10 mouse cellular contexts compared by ENCODE assay signal in genomic region chr4:131996985-131997384, GRCm38 (mm10).
DNase-seq lines count a peak whose midpoint lies in the region; ATAC-seq and TF ChIP-seq lines count a peak whose summit lies in the region.
"Had no signal": no experiment of that assay in that cellular context is flagged by ENCODE, and none has a peak within 500 bp of the region (broad histone marks: within the 10 kb centered on the region; RNA-seq: fewer than 3 reads in every experiment).

No protein-coding gene starts in this region.

- no peak overlapping the region for H3K27ac ChIP-seq in gastrocnemius, adult 2 months
- H3K27ac ChIP-seq in limb, embryonic 15.5 days = 0 out of 2 replicates have a peak overlapping the region, but pooled peaks have one; percentile 57
- H3K27ac ChIP-seq in limb, embryonic 10.5 days = no peak overlapping the region
- no peak overlapping the region for H3K27ac ChIP-seq in CH12.LX (ENCODE audit: insufficient read depth, low read depth)
- no peak overlapping the region for H3K27ac ChIP-seq in MEL (ENCODE audit: control insufficient read depth, low read depth, low read length)

- no peak for DNase-seq in gastrocnemius, adult 2 months
- DNase-seq in gastrocnemius, adult 8-10 months (ENCODE audit: low spot score in 2 of 2) = no peak
- DNase-seq in limb, embryonic 10.5 days (ENCODE audit: low spot score) = no peak
- DNase-seq in CH12.LX (ENCODE audit: extremely low read depth) (peak; percentile 9), MEL (ENCODE audit: low read depth, low spot score) (peak; percentile 12)
- no peak for DNase-seq in layer of hippocampus, postnatal 25 days (ENCODE audit: extremely low spot score in 1 of 2, low spot score in 1 of 2)
- DNase-seq: spleen, adult 18-20 months had no signal

- H3K79me2 ChIP-seq in CH12.LX (replicated peaks; ENCODE audit: control insufficient read depth, extremely low read depth, insufficient read depth, poor library complexity, severe bottlenecking) (no peaks in the 10 kb centered on the region), MEL (ENCODE audit: control insufficient read depth, insufficient read depth, low read length, poor library complexity) (no peaks in the 10 kb centered on the region)

- in situ Hi-C loops in CH12.LX (cut with MboI; ENCODE audit: low pct_ligation_motif_present, low pct_unique_long_range_greater_than_20kb, low sequenced_read_pairs) = no loop called here

- dilution Hi-C loops in CH12.LX (cut with MboI; ENCODE audit: extremely low pct_ligation_motif_present, extremely low pct_unique_long_range_greater_than_20kb, low sequenced_read_pairs) = no loop called here

- no peaks in the 10 kb centered on the region for H3K27me3 ChIP-seq in limb, embryonic 15.5 days
- no peaks in the 10 kb centered on the region for H3K27me3 ChIP-seq in limb, embryonic 10.5 days (ENCODE audit: low read depth, poor library complexity, severe bottlenecking)
- H3K27me3 ChIP-seq in CH12.LX (replicated peaks) (no peaks in the 10 kb centered on the region), MEL (ENCODE audit: control insufficient read depth in 1 of 2, insufficient read depth in 2 of 2, low read length in 2 of 2) (no peaks in the 10 kb centered on the region)
- H3K27me3 ChIP-seq: megakaryocyte, embryonic 14.5 days; neural tube, embryonic 13.5 days had no signal

- TF ChIP-seq RAD21 in CH12.LX (IDR thresholded peaks at IDR 0.05; ENCODE audit: low read depth, low read length) = no peak
- no peak; the same call in 1 of the 2 replicates for TF ChIP-seq RAD21 in MEL (IDR thresholded peaks at IDR 0.05; ENCODE audit: low read depth, low read length)

- TF ChIP-seq EP300 in CH12.LX (IDR thresholded peaks at IDR 0.05; ENCODE audit: low read length) (no peak), MEL (IDR thresholded peaks at IDR 0.05; ENCODE audit: low read depth in 1 of 2, low read length in 2 of 2) (no peak)

- ATAC-seq in limb, embryonic 15.5 days (ENCODE audit: insufficient number of reproducible peaks, low FRiP score, low TSS enrichment, low read depth) = no peak

- no peaks in the 10 kb centered on the region for H3K9me3 ChIP-seq in limb, embryonic 15.5 days
- no peaks in the 10 kb centered on the region for H3K9me3 ChIP-seq in limb, embryonic 10.5 days (replicated peaks)
- H3K9me3 ChIP-seq in CH12.LX (replicated peaks; ENCODE audit: low read length) (no peaks in the 10 kb centered on the region), MEL (replicated peaks; ENCODE audit: insufficient read depth, low read length) (no peaks in the 10 kb centered on the region)
- H3K9me3 ChIP-seq: megakaryocyte, embryonic 14.5 days; neural tube, embryonic 13.5 days had no signal

- peak; percentile 43 for TF ChIP-seq CTCF in gastrocnemius, adult 2 months (IDR thresholded peaks at IDR 0.05)
- TF ChIP-seq CTCF in CH12.LX (conservative IDR thresholded peaks at IDR 0.05 in 1 of 2, IDR thresholded peaks at IDR 0.05 in 1 of 2; ENCODE audit: low read depth in 2 of 2, low read length in 2 of 2) (peak; percentile 37 to 52; a peak in 3 of 4 replicates), MEL (IDR thresholded peaks at IDR 0.05 in 2 of 3, conservative IDR thresholded peaks at IDR 0.05 in 1 of 3; ENCODE audit: control insufficient read depth in 1 of 3, insufficient read depth in 1 of 3, low read depth in 2 of 3, low read length in 3 of 3, poor library complexity in 1 of 3, severe bottlenecking in 1 of 3) (peak; percentile 45 to 68 (median 52); a peak in 5 of 6 replicates)

- H3K4me2 ChIP-seq in limb, embryonic 15.5 days = no peak overlapping the region
- H3K4me2 ChIP-seq in CH12.LX (ENCODE audit: insufficient read depth, low read depth, poor library complexity, severe bottlenecking) = no peak overlapping the region
- H3K4me2 ChIP-seq: neural tube, embryonic 13.5 days had no signal

- 58% methylated on average over 5 of the region's 5 CpGs for WGBS in limb, embryonic 15.5 days
- 57% methylated on average over 5 of the region's 5 CpGs for WGBS in limb, embryonic 10.5 days

- TF ChIP-seq POLR2A in CH12.LX (IDR thresholded peaks at IDR 0.05; ENCODE audit: low read depth, low read length) (no peak), MEL (IDR thresholded peaks at IDR 0.05; ENCODE audit: control insufficient read depth in 1 of 2, insufficient read depth in 1 of 2, low read depth in 1 of 2, low read length in 2 of 2, poor library complexity in 1 of 2) (no peak)

- no peak overlapping the region for H3K4me3 ChIP-seq in gastrocnemius, adult 2 months
- no peak overlapping the region for H3K4me3 ChIP-seq in limb, embryonic 15.5 days
- no peak overlapping the region for H3K4me3 ChIP-seq in limb, embryonic 10.5 days
- H3K4me3 ChIP-seq in CH12.LX (replicated peaks in 1 of 3; ENCODE audit: low read depth in 2 of 3, low read length in 2 of 3, poor library complexity in 1 of 3) (no peak overlapping the region), MEL (ENCODE audit: control insufficient read depth in 1 of 2, insufficient read depth in 1 of 2, low read depth in 2 of 2, low read length in 2 of 2) (no peak overlapping the region)
- H3K4me3 ChIP-seq: megakaryocyte, embryonic 14.5 days; neural tube, embryonic 13.5 days had no signal

- intact Hi-C loops in gastrocnemius, adult 2 months (cut with DNase I) = no loop called here

- peaks cover 12% of the 10 kb centered on the region for H3K36me3 ChIP-seq in limb, embryonic 15.5 days
- peaks cover 80% of the 10 kb centered on the region for H3K36me3 ChIP-seq in limb, embryonic 10.5 days
- H3K36me3 ChIP-seq in CH12.LX (replicated peaks in 1 of 2; ENCODE audit: control insufficient read depth in 1 of 2, insufficient read depth in 1 of 2, low read length in 1 of 2) (peaks cover 0 to 22% of the 10 kb centered on the region in 2 experiments), MEL (ENCODE audit: control insufficient read depth in 1 of 2, insufficient read depth in 2 of 2, low read length in 2 of 2) (peaks cover 0 to 6% of the 10 kb centered on the region in 2 experiments; a peak in 2 of 4 replicates)

- H3K4me1 ChIP-seq in limb, embryonic 15.5 days = no peaks in the 10 kb centered on the region
- no peaks in the 10 kb centered on the region for H3K4me1 ChIP-seq in limb, embryonic 10.5 days
- H3K4me1 ChIP-seq in CH12.LX (ENCODE audit: control insufficient read depth in 1 of 2, insufficient read depth in 2 of 2) = no peaks in the 10 kb centered on the region
- no peaks in the 10 kb centered on the region for H3K4me1 ChIP-seq in MEL (ENCODE audit: control insufficient read depth in 1 of 2, insufficient read depth in 2 of 2, low read length in 2 of 2)
- H3K4me1 ChIP-seq: neural tube, embryonic 13.5 days had no signal

- no peak overlapping the region for H3K9ac ChIP-seq in limb, embryonic 15.5 days
- no peak overlapping the region for H3K9ac ChIP-seq in CH12.LX (ENCODE audit: insufficient read depth, low read depth)
- no peak overlapping the region for H3K9ac ChIP-seq in MEL (ENCODE audit: control insufficient read depth, low read depth, low read length, poor library complexity, severe bottlenecking)
- H3K9ac ChIP-seq: neural tube, embryonic 13.5 days had no signal

TF ChIP-seq in CH12.LX, 34 proteins besides CTCF, POLR2A, EP300 and RAD21:
- TF ChIP-seq HCFC1 (IDR thresholded peaks at IDR 0.05; ENCODE audit: low read depth, low read length) = no peak
- no peak for TF ChIP-seq USF2 (conservative IDR thresholded peaks at IDR 0.05; ENCODE audit: low read depth, low read length)
- peak; percentile 29 for TF ChIP-seq SMC3 (IDR thresholded peaks at IDR 0.05; ENCODE audit: low read depth, low read length)
- TF ChIP-seq SIN3A (IDR thresholded peaks at IDR 0.05; ENCODE audit: low read length) = no peak
TF ChIP-seq in CH12.LX: peak in this region for 1.

TF ChIP-seq in MEL, 35 proteins besides CTCF, POLR2A, EP300 and RAD21:
- TF ChIP-seq BHLHE40 (IDR thresholded peaks at IDR 0.05; ENCODE audit: borderline replicate concordance, low read depth, low read length) (no peak), SMC3 (IDR thresholded peaks at IDR 0.05; ENCODE audit: low read depth, low read length) (peak; percentile 21; the same call in 1 of the 2 replicates)

Comparison
In these comparisons a context has a peak if more than half of its experiments do, and no peak if none do; other contexts are left out.
1. DNase-seq: peak in CH12.LX (single experiment) and MEL (single experiment); none in gastrocnemius, adult 2 months (single experiment), gastrocnemius, adult 8-10 months (0 of 2), limb, embryonic 10.5 days (single experiment) and layer of hippocampus, postnatal 25 days (0 of 2).
2. Peak in every context shown above with its lines, with median percentiles within 50 percentile points of each other: CTCF ChIP-seq.